Mouse (Mus musculus): ENCODE measurements around the gene Anxa11. TPM values are rescaled to one million over a fixed set of nuclear protein-coding genes. Genes with fewer than 3 reads are reported as not detected.
"Not testable (repeated sequence)": the region's sequence is repeated elsewhere in the genome, so short reads cannot be mapped to it uniquely, and the experiment has no call there.

Gene Anxa11
- 10 to 100 TPM; 32.7 to 34.8 TPM for total RNA-seq (2021)

DNA sequence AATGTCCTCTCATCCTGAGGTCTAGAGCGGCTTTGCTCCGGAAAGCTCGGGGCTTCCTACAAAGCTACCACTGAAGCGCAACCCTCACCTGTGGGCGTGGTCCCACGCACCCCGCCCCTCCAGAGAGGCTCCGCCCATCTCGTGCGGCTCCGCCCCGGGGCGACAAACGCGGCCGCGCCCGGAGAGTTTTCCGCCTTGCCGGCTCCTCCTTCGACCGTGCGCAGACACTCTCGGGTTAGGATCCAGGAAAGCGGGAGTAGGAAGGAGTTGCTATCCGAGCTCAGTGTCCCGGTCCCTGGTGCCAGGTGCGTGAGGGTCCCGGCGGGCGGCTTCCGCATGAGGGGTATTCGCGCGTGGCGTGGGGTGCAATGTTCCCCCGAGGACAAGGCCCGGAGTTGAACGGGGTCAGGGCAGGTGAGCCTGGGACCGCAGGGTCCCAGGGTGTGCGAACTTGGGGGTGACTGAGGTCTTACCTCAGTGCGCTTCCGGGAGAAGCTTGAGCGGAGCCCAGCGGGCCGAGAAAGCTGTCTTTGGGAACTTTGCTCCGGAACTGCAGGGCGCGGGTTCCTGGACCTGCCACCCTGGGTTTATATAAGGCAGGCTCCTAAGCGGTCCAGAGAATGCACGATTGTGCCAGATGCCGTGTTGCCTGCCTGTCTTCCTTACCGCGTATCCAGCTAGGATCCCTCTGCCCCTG, at the start of gene Anxa11:
Anxa11 (plus strand) TSS at position 166 of the 697 bp plus-strand sequence.
- intact Hi-C loops (cut with DNase I) = no loop called here
- peak; percentile 73 to 75 for DNase-seq (ENCODE audit: low spot score in 2 of 2)

DNA sequence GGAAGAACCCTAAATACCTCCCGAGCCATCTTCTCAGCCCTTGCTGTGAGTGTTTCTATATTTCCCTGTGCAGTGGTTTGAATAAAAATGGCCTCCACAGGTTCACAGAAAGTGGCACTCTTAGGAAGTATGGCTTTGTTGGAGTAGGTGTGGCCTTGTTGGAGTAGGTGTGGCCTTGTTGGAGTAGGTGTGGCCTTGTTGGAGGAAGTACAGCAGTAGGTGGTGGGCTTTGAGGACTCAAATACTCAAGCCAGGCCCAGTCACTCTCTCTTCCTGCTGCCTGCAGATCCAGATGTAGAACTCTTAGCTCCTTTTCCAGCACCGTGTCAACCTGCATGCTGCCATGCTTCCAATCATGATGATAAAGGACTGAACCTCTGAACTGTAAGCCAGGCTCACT, 47.6 kb upstream of the Anxa11 start:
- intact Hi-C loops (cut with DNase I) = loop anchor here (2.0 kb wide), 1 partner anchor 24 kb away; no protein-coding TSS in a partner anchor

DNA sequence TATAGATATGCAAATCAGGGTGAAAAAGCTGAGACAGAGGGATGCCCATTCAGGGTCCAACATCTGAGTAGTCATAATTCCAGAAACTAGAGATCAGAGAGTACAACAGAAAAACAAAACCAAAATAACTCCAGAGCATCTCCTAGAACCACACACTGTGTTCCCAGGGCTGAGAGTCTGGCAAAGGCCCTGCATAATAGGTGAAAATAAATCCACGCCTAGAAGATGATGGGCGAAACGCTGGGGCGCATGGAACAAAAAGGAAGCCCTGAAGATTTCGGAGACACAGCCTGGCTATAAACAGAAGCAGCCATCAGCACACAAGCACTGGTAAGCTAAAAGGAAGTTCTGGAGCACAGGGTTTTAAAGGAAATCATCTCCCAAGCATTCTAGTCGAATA, 46.9 kb upstream of the Anxa11 start:
- intact Hi-C loops (cut with DNase I) = loop anchor here (2.0 kb wide), 1 partner anchor 24 kb away; no protein-coding TSS in a partner anchor
- DNase-seq (ENCODE audit: low spot score in 2 of 2) = no peak

More for the DNA sequence above, 47.6 kb upstream of the Anxa11 start:
- no peak for DNase-seq (ENCODE audit: low spot score in 2 of 2)

DNA sequence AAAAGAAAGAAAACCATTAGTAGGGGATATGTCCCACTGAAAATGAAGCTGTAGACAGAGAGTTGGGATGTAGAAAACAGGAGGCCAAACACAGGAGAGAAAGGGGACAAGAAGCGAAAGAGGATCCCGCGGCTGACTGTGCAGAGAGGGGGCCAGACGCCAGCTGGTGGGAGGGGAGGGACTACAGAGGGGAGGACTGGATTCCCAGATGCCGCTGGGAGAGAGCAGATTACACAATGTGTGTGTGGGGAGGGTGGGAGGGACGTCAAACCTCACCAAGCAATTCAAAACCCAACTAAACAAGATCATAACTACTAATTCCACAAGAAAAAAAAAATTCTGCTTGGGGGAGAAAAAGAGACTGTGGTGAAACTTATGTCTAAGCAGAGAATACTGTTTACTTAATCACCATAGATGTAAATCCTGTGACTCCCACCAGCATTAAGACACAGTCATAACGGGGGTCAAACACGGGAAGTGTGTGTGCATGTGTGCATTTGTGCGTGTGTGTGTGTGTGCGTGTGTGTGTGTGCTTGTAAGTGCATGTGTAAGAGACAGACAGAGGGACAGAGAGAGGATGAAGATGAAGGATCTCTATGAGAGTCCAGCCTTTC, 46.3 kb upstream of the Anxa11 start:
- peak in 1 of 2 experiments; percentile 28 for DNase-seq (ENCODE audit: low spot score in 2 of 2)
- intact Hi-C loops (cut with DNase I) = loop anchor here (2.0 kb wide), 1 partner anchor 25 kb away; no protein-coding TSS in a partner anchor

DNA sequence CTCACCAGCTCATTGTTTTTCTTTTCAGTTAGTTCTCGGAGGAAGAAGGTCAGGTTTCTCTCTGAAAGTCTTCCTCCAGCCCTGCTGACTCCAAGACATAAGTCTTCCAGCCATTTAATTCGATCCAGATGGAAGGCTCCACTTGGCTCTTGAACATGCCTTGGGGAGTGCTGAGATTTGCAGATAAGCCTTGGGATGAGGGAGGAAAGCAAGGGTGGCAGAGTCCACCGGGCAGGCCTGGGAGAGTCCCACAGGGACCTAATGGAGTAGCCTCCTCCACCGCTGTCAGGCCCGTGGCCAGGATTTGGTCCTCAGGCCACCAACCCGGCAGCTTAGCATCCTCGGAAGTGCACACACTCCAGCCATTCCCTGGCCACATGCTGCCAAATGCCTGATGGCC, 45.3 kb upstream of the Anxa11 start:
- intact Hi-C loops (cut with DNase I) = no loop called here
- no peak for DNase-seq (ENCODE audit: low spot score in 2 of 2)

DNA sequence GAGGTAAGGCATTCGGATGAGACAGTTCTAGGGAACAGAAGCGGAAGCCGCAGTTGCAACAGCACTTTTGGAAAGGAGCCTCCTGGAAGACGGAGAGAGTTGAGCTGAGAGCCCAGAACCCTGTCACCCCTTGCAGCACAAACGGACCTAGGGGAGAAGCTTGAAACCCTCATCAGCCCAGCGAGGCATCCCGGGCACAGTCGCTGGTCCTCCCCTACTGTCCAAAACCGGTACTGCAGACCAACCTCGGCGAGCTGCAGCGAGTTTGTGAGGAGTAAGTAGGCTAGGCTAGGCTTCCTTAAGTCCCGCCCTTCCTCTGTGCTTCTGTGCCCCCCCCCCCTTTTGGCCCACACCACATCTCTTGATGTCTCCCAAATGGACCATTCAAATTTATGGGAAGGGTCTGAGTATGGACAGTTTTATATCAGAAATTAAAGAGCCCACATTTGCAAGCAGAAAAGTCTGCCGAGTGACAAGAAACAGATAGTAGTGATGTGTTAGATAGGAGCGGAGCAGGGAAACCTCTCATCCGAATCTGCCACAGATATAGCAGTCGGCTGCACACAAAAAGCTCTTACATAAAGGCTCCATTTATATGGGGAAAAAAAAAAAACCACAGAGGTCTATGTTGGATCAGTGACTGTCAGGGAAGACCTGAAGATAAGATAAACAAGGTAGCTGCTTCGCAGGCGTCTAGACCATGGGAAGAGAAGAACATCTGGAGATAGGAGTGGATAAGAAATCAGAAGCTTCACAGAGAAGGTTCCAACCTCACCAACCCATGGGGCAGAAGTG, 41.6 kb upstream of the Anxa11 start:
- intact Hi-C loops (cut with DNase I) = loop anchor here (5.0 kb wide), 1 partner anchor 88 kb away; no protein-coding TSS in a partner anchor

DNA sequence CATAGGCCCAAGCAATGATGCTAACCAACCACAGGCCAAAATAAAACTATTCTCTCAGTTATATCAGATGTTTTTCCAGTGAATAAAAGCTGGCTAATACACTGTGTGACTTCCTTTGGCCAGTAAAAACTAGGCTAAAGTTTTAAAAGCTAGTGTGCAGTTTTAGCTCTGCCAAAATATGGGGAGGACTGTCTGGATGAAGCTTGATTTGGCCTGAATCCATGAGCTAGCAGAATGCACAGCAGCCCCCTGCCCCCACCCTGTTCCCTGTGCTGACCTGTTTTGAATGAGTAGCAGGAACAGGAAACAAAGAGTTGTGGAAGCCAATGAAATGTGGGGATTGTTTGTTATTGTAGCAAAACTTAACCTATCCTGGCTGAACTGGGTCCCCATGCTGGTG, 39.4 kb upstream of the Anxa11 start:
- DNase-seq (ENCODE audit: low spot score in 2 of 2) = no peak
- intact Hi-C loops (cut with DNase I) = loop anchor here (5.0 kb wide), 1 partner anchor 90 kb away; no protein-coding TSS in a partner anchor

More for the DNA sequence above, 41.6 kb upstream of the Anxa11 start:
- DNase-seq (ENCODE audit: low spot score in 2 of 2) = peak; percentile 75 to 80

DNA sequence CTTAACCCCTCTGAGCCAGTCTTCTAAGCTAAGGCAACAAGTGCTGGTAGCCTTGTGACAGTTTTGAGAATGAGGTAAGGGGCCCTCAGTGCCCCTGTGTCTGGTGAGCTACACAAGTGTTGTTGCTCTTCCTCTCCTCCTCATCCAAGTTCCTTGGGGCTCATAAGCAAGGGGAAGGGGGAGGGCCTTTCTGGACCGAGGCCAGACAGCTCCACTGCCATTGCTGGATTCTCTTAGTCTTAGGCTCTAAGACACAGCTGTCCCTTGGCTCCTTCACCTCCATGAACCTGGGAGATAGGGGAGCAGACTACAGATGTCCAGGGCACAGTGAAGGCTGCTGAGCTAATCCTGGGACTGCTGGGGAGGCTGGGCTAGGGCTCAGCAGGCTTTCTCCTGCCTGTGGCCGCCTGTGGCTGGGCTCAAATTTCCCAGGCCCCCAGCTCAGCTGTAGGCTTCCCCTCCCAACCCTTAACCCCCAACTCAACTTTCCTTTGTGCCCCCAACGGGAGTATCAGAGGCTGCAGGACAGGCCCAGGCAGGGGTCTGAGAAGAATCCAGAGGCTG, 38.6 kb upstream of the Anxa11 start:
- intact Hi-C loops (cut with DNase I) = loop anchor here (5.0 kb wide), 1 partner anchor 91 kb away; no protein-coding TSS in a partner anchor
- DNase-seq (ENCODE audit: low spot score in 2 of 2) = no peak

DNA sequence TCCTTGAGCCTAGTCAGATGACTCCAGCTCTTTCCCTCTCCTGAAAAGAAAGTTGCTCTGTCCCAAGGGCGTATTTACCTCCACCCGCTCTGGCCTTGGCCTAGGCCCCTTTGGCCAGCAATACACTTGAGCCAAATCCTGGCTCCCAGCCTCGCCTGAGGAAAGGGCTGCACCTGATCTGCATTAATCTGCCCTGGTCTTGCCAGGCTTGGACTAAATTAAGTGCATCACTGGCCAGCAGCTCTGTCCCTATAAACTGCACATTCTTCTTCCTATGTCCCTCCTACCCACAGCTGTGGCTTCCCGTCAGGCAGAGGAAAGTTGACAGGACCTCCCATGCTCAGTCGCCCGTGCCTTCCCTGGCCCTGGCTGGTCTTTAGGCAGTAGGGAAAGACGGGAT, 36.1 kb upstream of the Anxa11 start:
- intact Hi-C loops (cut with DNase I) = no loop called here
- DNase-seq (ENCODE audit: low spot score in 2 of 2) = peak; percentile 32 to 33

DNA sequence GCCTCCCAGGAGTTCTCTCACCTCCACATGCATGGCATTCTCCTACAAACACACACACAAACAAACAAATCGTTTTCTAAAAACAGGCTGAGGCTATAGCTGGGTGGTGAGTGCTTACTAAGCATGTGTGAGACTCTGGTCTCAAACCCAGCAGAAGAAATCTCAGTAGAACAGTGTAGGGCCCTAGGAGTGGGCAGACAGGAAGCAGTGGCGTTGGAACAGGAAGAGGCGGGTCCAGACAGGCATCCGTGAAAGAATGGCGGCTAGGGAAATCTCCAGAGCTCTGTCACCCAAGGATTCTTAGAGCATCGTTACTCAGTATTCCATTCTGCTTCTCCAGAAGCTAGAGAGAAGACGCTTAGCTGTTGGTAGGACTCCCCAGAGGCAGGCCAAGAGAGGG, 35.4 kb upstream of the Anxa11 start:
- intact Hi-C loops (cut with DNase I) = no loop called here
- DNase-seq (ENCODE audit: low spot score in 2 of 2) = no peak

DNA sequence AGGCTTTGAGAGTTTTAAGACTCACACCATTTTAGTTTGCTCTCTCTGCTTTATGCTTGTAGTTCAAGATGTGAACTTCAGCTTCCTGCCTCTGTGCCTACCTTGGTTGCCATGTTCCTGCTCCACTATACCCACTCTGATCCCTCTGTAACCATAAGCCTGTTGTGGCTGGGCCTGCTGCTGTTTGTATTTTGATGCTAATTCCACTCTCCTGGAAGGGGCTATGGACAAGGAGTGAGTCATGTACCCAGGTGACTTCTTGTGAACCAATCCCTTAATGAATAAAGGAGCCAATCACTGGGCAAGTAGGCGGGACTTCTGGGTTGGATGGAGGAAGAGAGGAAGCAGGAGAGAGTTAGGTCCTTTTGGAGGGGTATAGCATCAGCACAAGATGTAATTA, 30.9 kb upstream of the Anxa11 start:
- DNase-seq (ENCODE audit: low spot score in 2 of 2); intact Hi-C loops (cut with DNase I): not testable (repeated sequence)

DNA sequence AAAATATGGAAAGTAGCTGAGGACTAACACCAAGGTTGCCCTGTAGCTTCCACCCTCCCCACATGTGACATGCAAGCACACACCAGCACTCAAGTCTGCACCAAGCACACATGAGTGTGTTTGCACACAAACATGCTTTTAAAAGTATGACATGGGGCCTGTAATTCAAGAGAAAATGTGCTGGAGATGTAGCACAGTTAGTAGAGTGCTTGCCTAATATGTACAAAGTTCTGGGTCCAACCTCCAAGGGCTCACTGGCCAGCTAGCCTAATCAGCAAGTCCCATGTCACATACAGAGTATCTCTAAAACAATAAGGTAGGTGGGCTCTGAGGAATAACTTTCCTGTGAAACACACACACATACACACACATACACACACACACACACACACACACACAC, 27.8 kb upstream of the Anxa11 start:
- DNase-seq (ENCODE audit: low spot score in 2 of 2) = no peak
- intact Hi-C loops (cut with DNase I) = no loop called here

DNA sequence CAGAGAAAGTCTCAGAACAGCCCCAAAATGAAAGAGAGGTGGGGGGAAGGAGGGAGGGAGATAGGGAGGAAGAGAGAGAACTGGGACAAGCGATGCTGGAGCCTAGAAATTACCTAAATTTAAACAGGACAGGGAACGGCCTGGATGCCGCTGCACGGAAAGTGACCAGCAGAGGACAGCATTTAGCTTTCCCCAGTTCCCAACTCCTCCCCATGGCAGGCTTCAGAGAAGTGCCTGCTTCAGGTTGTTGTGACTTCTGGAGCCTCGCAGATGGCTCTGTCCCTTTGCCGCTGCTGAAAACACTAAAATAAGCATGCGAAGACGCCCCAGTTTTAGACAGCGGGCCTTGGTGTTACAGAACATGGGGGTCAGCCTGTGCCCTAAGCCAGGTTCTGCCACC, 25.5 kb upstream of the Anxa11 start:
- peak; percentile 60 to 64 for DNase-seq (ENCODE audit: low spot score in 2 of 2)
- intact Hi-C loops (cut with DNase I) = no loop called here

DNA sequence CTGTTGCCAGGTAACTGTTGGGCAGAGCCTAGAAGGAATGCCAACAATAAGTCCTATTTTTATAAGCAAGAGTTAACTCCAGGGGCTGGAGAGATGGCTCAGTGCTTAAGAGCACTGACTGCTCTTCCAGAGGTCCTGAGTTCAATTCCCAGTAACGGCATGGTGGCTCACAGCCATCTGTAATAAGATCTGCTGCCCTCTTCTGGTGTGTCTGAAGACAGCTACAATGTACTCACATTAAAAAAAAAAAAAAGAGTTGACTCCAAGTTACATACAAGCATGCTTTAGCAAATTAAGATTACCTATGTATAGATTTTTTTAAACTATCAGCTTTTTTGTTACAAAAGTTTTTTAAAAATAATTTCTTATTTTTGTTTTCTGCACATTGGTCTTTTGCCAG, 19.4 kb upstream of the Anxa11 start:
- DNase-seq (ENCODE audit: low spot score in 2 of 2) = no peak
- intact Hi-C loops (cut with DNase I) = no loop called here

DNA sequence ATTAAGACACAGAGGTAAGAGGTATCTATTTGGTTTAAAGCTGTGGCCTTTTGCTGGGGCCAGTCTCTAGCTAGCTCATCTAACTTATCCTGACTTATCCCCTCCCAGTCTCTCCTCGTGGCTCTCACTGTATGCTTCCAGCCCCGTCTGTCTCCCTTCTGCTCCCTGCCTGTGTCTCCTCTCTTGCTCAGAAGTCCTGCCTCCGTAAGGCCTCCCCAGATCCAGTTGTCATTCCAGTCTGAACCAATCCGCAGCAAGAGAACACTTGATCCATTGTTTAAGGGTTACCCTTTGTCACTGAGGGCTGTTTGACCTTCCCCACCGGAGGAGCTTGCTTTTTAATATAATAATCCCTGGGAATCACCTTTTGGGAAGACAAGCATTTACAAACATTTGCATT, 17.0 kb upstream of the Anxa11 start:
- DNase-seq (ENCODE audit: low spot score in 2 of 2) = no peak
- intact Hi-C loops (cut with DNase I) = no loop called here

DNA sequence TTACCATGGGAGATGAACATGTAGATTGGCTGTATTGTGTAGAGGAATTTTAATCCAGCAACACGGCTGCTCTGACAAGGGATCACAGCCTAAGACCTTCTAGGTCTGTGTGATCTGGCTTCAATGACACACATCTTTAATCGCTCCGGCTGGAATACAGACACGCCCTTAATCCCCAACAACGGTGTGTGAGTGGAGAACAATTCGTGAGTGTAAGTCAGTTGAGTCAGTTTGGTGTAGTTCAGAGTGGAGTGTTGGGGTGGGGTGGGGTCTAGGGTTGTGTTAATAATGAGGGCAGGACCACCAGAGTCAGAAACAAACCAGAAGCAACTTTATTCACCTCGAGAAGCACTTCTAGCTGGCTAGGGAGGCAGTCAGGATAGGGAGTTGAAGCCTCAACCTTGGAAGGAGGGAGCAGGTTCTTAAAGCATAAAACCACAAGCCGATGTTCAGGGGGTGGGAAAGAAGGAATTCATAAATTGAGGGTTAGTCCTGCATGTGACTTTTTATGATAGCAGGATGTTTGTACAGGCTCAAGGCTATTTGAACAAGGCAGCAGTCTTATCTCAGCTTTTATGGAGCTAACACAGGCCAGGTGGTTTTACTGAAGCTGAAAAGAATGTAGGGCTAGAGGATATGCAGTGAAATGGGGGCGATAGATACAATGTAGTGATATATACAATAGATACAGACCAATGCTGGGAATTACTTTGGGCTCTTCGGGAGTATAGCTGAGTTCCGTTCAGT, 15.9 kb upstream of the Anxa11 start:
- intact Hi-C loops (cut with DNase I) = no loop called here
- DNase-seq (ENCODE audit: low spot score in 2 of 2) = no peak

DNA sequence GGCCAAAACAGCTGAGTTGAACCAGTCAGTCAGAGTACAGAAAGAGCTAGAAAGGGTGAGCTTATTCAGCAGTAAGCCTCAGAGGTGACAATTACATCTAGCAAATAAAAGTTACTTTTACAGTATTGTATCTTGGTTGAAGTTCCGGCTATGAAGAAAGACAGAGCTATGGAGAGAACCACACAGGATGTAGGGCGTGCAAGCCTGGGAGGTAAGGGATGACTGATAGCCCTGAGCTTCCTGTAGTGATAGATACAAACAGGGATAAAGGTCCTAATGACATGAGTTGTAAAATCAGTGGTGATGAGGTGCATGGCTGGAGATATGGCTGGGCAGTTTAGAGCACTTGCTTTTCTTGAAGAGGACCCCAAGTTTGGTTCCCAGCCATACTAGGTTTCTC, 15.1 kb upstream of the Anxa11 start:
- DNase-seq (ENCODE audit: low spot score in 2 of 2) = no peak
- intact Hi-C loops (cut with DNase I) = no loop called here

DNA sequence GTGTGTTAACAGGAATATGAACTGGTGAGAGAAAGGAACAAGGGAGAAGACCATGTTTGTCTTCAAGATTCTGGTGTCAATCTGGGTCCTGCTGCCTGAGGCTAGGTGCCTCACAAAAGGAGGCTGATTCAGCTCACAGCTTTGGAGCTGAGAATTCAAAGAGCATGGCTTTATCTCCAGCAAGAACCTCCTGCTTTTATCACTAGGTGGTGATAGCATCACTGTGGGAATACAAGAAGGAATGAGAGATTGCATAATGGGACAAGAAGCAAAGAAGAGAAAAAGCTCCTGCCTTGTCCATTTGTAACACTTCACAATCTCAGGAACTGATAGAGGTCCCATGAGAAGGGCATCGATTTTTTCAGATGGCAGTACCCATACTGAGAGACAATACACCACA, 10.6 kb upstream of the Anxa11 start:
- intact Hi-C loops (cut with DNase I) = no loop called here
- no peak for DNase-seq (ENCODE audit: low spot score in 2 of 2)

DNA sequence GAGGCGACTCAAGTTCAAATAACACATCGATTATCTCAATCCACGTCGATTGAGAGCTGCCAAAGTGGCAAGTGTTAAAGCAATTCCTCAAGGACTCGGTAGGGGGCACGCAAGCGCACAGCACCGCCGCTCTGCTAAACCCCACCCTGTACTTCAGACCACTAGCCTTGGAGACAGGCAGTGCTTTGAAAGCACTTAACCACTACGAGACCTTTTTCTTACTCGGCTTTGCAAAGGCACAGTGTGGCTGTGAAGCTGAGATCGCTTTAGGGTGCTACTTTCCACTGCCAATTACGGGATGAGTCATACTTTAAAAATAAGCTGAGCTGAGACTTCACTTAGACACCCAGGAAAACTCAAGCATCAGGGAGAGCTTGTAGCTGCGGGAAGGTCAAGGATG, 9.7 kb upstream of the Anxa11 start:
- peak; percentile 59 to 69 for DNase-seq (ENCODE audit: low spot score in 2 of 2)
- intact Hi-C loops (cut with DNase I) = no loop called here
